Comparison of ENCODE assay signal across 9 mouse cellular contexts in the genomic region with DNA sequence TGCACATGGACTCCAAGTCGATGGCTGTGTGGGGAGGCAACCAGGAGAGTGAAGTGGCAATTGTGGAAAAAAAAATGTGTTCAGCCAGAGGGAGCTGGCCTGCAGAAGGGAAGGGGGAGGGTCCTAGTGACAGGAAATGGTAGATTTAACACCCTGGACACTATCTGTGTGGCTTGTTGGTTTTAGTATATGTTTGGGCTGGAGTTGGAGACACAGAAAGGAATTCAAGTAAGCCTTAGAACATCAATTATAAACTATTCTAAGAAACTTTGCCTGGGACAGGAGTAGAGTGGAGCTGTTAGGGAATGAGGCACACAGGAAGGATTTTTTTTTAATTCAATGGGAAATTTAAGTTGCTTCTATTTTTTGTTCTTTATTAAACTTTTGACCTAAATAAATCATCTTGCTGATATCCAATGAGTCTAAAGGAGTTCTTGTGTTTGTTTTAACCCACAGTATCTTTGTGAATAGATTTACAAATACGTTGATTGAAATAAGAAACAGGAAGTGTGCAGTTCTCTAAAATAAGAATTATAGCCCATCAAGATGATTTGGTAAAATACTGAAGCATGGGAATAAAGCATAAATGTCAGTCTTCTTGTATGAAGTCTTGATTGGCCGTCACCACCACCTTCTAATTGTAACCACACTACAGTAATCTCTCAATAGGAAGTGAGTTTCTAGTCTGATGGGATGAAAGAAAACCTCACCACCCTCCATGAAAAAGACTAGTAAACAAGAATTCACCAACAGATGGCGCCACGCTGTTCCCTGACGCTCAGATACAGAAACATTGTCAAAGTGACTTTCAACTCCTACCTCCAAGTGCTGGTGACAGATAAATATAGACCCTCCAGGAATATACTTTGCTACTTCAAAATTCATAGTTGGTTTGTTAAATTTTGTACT. TPM values are rescaled to one million over a fixed set of nuclear protein-coding genes. Genes with fewer than 3 reads are reported as not detected.
DNase-seq lines count a peak whose midpoint lies in the region; ATAC-seq and TF ChIP-seq lines count a peak whose summit lies in the region.
"Had no signal": no experiment of that assay in that cellular context is flagged by ENCODE, and none has a peak within 500 bp of the region (broad histone marks: within the 10 kb centered on the region; RNA-seq: fewer than 3 reads in every experiment).

No protein-coding gene starts in this region.

- TF ChIP-seq CTCF in kidney, adult 2 months (conservative IDR thresholded peaks at IDR 0.05; ENCODE audit: insufficient read depth, insufficient read length, low read depth, low read length) = no peak
- no peak for TF ChIP-seq CTCF in thymus, adult 2 months (IDR thresholded peaks at IDR 0.05; ENCODE audit: borderline replicate concordance, control insufficient read depth, extremely low read depth, insufficient read depth, low read length, poor library complexity)

- no peaks in the 10 kb centered on the region for H3K27me3 ChIP-seq in kidney, embryonic 14.5 days (ENCODE audit: control insufficient read depth, insufficient read depth, low read length)
- H3K27me3 ChIP-seq in kidney, adult 2 months (replicated peaks; ENCODE audit: control insufficient read depth, insufficient read depth, low read length) = no peaks in the 10 kb centered on the region
- H3K27me3 ChIP-seq in thymus, adult 2 months (ENCODE audit: control insufficient read depth, insufficient read depth, low read length) = no peaks in the 10 kb centered on the region

- DNase-seq in CD4-positive, CD25-positive, alpha-beta regulatory T cell, adult 2 months (ENCODE audit: low read depth, low spot score) = peak; percentile 31
- no peak for DNase-seq in kidney, adult 2 months
- peak; percentile 14 for DNase-seq in thymus, adult 2 months
- no peak for DNase-seq in thymus, adult 18-20 months
- DNase-seq in cerebellum, adult 9-10 months = no peak

- H3K9ac ChIP-seq in kidney, embryonic 14.5 days (ENCODE audit: low read depth, low read length) = no peak overlapping the region

- no peaks in the 10 kb centered on the region for H3K36me3 ChIP-seq in kidney, embryonic 14.5 days (ENCODE audit: control insufficient read depth, insufficient read depth, low read length)
- no peaks in the 10 kb centered on the region for H3K36me3 ChIP-seq in kidney, adult 2 months (ENCODE audit: control insufficient read depth, insufficient read depth, low read length)
- no peaks in the 10 kb centered on the region for H3K36me3 ChIP-seq in thymus, adult 2 months (ENCODE audit: control insufficient read depth, insufficient read depth, low read length)

- no peaks in the 10 kb centered on the region for H3K4me1 ChIP-seq in kidney, embryonic 14.5 days (ENCODE audit: control insufficient read depth, insufficient read depth, low read length)
- H3K4me1 ChIP-seq in kidney, adult 2 months (ENCODE audit: control insufficient read depth, insufficient read depth, low read length) = no peaks in the 10 kb centered on the region
- H3K4me1 ChIP-seq in thymus, adult 2 months (replicated peaks; ENCODE audit: control insufficient read depth, insufficient read depth, low read length) = no peaks in the 10 kb centered on the region

- no peaks in the 10 kb centered on the region for H3K9me3 ChIP-seq in kidney, embryonic 14.5 days (ENCODE audit: control insufficient read depth, low read length)
- H3K9me3 ChIP-seq: megakaryocyte, embryonic 14.5 days had no signal

- H3K4me2 ChIP-seq in kidney, embryonic 14.5 days (replicated peaks; ENCODE audit: low read depth, low read length) = no peak overlapping the region

- no peak for ATAC-seq in CD4-positive, CD25-positive, alpha-beta regulatory T cell, adult 4 months
- peak; percentile 83 for ATAC-seq in kidney, embryonic 14.5 days (ENCODE audit: low FRiP score, low TSS enrichment)
- ATAC-seq in cerebellum, adult (ENCODE audit: insufficient number of reproducible peaks, low FRiP score, low TSS enrichment) = no peak

- WGBS in kidney, embryonic 14.5 days = 39% methylated on average over 6 of the region's 6 CpGs
- WGBS in kidney, adult 2 months = 40% methylated on average over 6 of the region's 6 CpGs
- WGBS in thymus, adult 2 months = 40% methylated on average over 6 of the region's 6 CpGs

- H3K27ac ChIP-seq in kidney, embryonic 14.5 days (ENCODE audit: low read depth, low read length) = peak overlapping the region; percentile 63; the same call in 1 of the 2 replicates
- no peak overlapping the region for H3K27ac ChIP-seq in kidney, adult 2 months (ENCODE audit: insufficient read depth, low read depth, low read length)
- H3K27ac ChIP-seq in thymus, adult 2 months (ENCODE audit: control insufficient read depth, insufficient read depth, low read length) = no peak overlapping the region

- H3K4me3 ChIP-seq in kidney, embryonic 14.5 days (ENCODE audit: low read length) = no peak overlapping the region
- no peak overlapping the region for H3K4me3 ChIP-seq in kidney, adult 2 months (ENCODE audit: insufficient read depth, low read depth, low read length)
- H3K4me3 ChIP-seq in thymus, adult 2 months (ENCODE audit: control insufficient read depth, insufficient read depth, low read length) = no peak overlapping the region
- H3K4me3 ChIP-seq: megakaryocyte, embryonic 14.5 days had no signal

- TF ChIP-seq POLR2A in kidney, adult 2 months (IDR thresholded peaks at IDR 0.05; ENCODE audit: low read depth, low read length) = no peak
- TF ChIP-seq POLR2A in thymus, adult 2 months (IDR thresholded peaks at IDR 0.05; ENCODE audit: control insufficient read depth, extremely low read depth, insufficient read depth, low read length, poor library complexity) = no peak

RNA-seq across cellular contexts. Expression of a gene that starts 27.7 kb away (rescaled TPM):
- under 1 TPM; 0.35 to 0.54 TPM for polyA plus RNA-seq in CD4-positive, CD25-positive, alpha-beta regulatory T cell, adult 4 months (2017; shearing (Covaris generic))
- polyA plus RNA-seq in kidney, embryonic 14.5 days (2014; fragmentation: Nextera tagmentation; extraction: Ambion mirVana) = 110 and 145 TPM in 2 replicates
- 11.4 and 12.4 TPM in 2 replicates for polyA plus RNA-seq in kidney, adult 2 months (2012; rRNA removed)
- 0.53 and 0.68 TPM in 2 replicates for polyA plus RNA-seq in thymus, adult 2 months (2012; rRNA removed)

Comparison
In these comparisons a context has a peak if more than half of its experiments do, and no peak if none do; other contexts are left out.
1. DNase-seq: peak in CD4-positive, CD25-positive, alpha-beta regulatory T cell, adult 2 months (single experiment) and thymus, adult 2 months (single experiment); none in kidney, adult 2 months (single experiment), thymus, adult 18-20 months (0 of 2) and cerebellum, adult 9-10 months (single experiment).